Mouse (Mus musculus) intestine, embryonic 16.5 days (tissue): ENCODE results near the gene Lrrc73. TPM values are rescaled to one million over a fixed set of nuclear protein-coding genes. Genes with fewer than 3 reads are reported as not detected.

ENCODE experiments used
- ATAC-seq: fragments of 200-750 bp; cut with Nextera tagmentation; 2 replicates; pipeline ENCODE4 v1.8.0; 2017; ENCODE audit warnings: moderate TSS enrichment, moderate library complexity
- H3K27ac ChIP-seq: fragments of 300-500 bp; sonication (generic); 2 replicates; pipeline ENCODE4 v1.5.1; 2014; ENCODE audit warnings: mild to moderate bottlenecking, low read length
- H3K27me3 ChIP-seq: fragments of 300-500 bp; sonication (generic); replicated peaks from 2 replicates; pipeline ENCODE4 v1.6.1; 2014; ENCODE audit warnings: low read length, control low read depth, mixed read lengths; ENCODE audit not compliant: control insufficient read depth, insufficient read depth
- H3K36me3 ChIP-seq: fragments of 300-500 bp; sonication (generic); 2 replicates; pipeline ENCODE4 v1.6.1; 2014; ENCODE audit warnings: low read length, control low read depth; ENCODE audit not compliant: control insufficient read depth, insufficient read depth
- H3K4me1 ChIP-seq: fragments of 300-500 bp; sonication (generic); 2 replicates; pipeline ENCODE4 v1.6.1; 2014; ENCODE audit warnings: low read length, control low read depth, mixed read lengths; ENCODE audit not compliant: control insufficient read depth, insufficient read depth
- H3K4me2 ChIP-seq: fragments of 300-500 bp; sonication (generic); 2 replicates; pipeline ENCODE4 v1.6.1; 2014; ENCODE audit warnings: low read depth, low read length, control low read depth
- H3K4me3 ChIP-seq: fragments of 300-500 bp; sonication (generic); 2 replicates; pipeline ENCODE4 v1.5.1; 2014; ENCODE audit warnings: mild to moderate bottlenecking, low read length
- H3K9ac ChIP-seq: fragments of 300-500 bp; sonication (generic); 2 replicates; pipeline ENCODE4 v1.6.1; 2014; ENCODE audit warnings: low read depth, low read length
- H3K9me3 ChIP-seq: fragments of 300-500 bp; sonication (generic); 2 replicates; pipeline ENCODE4 v1.6.1; 2016; ENCODE audit warnings: low read length, control low read depth; ENCODE audit not compliant: control insufficient read depth
- WGBS: fragments of 180-500 bp; shearing (Covaris S2); extraction: QIAGEN DNeasy Blood & Tissue Kit; methylation state at CpG from one replicate; pipeline ENCODE4 v1.1.7; 2014; 5-methylcytosine and 5-hydroxymethylcytosine counted together
- polyA plus RNA-seq: library from polyadenylated mRNA; unstranded; fragments of >200 nt; fragmentation: Nextera tagmentation; extraction: Ambion mirVana; gene quantifications from 2 replicates; pipeline ENCODE4 v1.2.1, GENCODE M21; 2015

Lrrc73 gene
- polyA plus RNA-seq, 1 experiment from 2014 or later = 0.75 TPM

DNA sequence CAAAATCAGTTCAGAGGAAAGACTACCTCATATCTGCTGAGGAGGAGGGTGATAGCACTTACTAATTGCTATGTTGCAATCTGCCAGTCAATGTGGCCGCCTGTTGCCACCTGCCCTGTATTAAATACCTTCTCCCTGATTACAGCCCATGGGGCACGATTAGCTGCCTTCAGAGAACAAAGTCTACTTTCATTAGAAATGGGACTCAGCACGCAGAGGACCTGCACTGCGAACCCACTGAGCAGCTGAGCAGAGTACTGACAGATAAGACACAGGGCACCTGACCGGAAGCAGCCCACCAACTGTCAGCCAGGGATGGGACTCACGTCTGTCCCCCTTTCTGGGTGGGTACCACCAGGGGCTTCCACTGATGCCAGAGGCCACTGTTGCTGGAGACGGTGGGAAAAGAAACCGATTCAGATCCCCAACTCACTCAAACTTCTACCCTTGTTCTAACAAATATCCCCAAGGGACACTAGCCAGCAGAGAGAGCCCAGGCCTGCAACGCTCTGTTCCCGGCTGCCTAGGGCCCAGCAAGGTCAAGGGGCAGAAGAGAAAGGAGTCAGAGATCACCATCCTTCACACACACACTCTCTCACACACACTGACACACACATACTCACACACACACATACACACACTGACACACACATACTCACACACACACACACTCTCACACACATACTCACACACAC, 14.8 kb downstream of the Lrrc73 start:
- Histone ChIP-seq H3K27ac (peak overlapping the region; percentile 80), H3K4me2 (no peak overlapping the region), H3K4me1 (peaks cover 44% of the 10 kb centered on the region), H3K27me3 (no peaks in the 10 kb centered on the region), H3K9me3 (no peaks in the 10 kb centered on the region), H3K36me3 (peaks cover 19% of the 10 kb centered on the region), H3K9ac (no peak overlapping the region), H3K4me3 (no peak overlapping the region)
- peak; percentile 81 for ATAC-seq
- WGBS = 60% methylated on average over 10 of the region's 10 CpGs

DNA sequence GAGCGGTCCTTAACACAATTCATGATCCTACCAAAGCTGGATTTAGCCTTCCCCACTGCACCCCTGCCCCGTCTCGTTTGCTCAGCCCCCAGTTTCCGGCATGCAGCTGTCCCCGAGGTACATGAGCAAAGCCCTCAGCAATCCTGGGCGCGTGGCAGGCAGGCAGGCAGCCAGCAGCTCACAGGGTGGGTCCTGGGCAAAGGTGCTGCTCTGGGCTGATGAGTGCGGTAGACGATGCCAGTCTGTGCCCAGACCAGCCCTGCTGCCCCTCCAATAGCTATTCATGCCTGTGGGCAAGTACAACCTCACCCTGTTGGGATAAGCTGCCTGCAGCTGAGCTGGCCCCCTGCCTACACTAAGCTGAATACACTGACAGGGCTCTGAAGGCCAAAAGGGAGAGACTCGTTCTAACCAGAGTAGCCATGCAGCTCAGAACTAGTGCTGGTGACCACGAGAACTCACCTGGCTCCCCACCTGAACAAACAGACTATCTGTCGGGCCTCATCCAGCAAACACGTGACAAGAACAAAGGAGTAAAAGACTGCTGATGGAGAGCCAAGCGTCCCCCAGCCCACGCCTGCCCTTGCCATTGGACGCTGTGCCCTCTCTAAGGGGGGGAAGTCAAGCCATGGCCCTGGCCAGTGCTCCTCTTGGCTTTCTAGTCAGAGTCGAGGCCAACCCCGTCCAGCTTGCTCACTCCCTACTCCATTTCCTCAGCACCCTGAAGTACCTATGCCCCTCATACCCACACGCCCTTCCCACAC, 16.6 kb downstream of the Lrrc73 start:
- H3K27ac ChIP-seq = peak overlapping the region; percentile 14; the same call in 1 of the 2 replicates
- H3K9me3 ChIP-seq = no peaks in the 10 kb centered on the region
- peak overlapping the region; percentile 51 for H3K9ac ChIP-seq
- H3K4me1 ChIP-seq = peaks cover 44% of the 10 kb centered on the region
- no peak for ATAC-seq
- peaks cover 11% of the 10 kb centered on the region; the same call in 1 of the 2 replicates for H3K36me3 ChIP-seq
- peak overlapping the region; percentile 23; the same call in 1 of the 2 replicates for H3K4me2 ChIP-seq
- H3K4me3 ChIP-seq = peak overlapping the region; percentile 5; the same call in 1 of the 2 replicates
- WGBS = 74% methylated on average over 19 of the region's 19 CpGs
- H3K27me3 ChIP-seq = no peaks in the 10 kb centered on the region

DNA sequence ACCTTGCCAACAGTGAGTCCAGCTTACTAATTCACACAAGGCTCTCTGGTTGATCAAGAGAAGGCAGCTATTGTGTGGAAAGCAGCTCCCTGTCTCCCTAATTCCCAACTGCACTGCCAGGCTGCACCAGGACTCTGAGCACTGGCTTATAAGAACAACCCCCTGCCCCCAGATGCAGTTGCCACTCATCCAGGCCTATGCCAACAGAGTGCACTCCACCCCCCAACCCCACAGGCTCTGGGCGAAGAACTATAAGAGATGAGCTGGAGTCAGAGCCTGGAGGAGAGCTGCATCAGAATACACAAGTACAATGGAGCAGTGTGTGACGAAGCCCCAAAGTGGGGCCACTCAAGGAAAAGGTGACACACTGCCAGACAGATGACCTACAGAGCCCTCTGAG, 18.7 kb downstream of the Lrrc73 start:
- 90% methylated on average over 2 of the region's 2 CpGs for WGBS
- peaks cover 30% of the 10 kb centered on the region for H3K4me1 ChIP-seq
- no peak overlapping the region for H3K4me3 ChIP-seq
- H3K27ac ChIP-seq = no peak overlapping the region
- H3K36me3 ChIP-seq = peaks cover 13% of the 10 kb centered on the region; the same call in 1 of the 2 replicates
- ATAC-seq = no peak
- no peaks in the 10 kb centered on the region for H3K27me3 ChIP-seq
- no peaks in the 10 kb centered on the region for H3K9me3 ChIP-seq
- H3K9ac ChIP-seq = no peak overlapping the region
- H3K4me2 ChIP-seq = no peak overlapping the region

DNA sequence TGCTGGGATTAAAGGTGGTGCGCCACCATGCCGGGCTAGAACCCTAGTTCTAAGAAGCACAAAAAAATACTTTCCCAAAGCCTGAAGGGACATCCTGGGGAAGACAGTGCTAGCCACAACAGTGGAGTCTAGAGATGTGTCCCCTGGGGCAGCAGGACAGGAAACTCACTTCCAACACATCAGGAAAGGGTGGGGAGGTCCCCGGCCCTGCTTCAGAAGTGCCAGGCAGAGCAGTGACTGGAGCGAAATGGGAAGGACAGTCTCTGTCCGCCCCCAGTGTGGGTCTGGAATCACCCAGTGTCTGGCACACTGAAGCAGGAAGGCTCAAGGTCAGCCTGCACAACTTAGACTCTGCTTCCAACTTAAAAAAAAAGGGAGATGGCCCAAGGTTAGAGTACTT, 19.3 kb downstream of the Lrrc73 start:
- Histone ChIP-seq H3K27me3 (no peaks in the 10 kb centered on the region), H3K4me3 (no peak overlapping the region), H3K27ac (no peak overlapping the region), H3K36me3 (peaks cover 13% of the 10 kb centered on the region; the same call in 1 of the 2 replicates), H3K9ac (no peak overlapping the region), H3K4me2 (no peak overlapping the region), H3K9me3 (no peaks in the 10 kb centered on the region), H3K4me1 (peaks cover 24% of the 10 kb centered on the region)
- 89% methylated on average over 5 of the region's 5 CpGs for WGBS
- no peak for ATAC-seq

DNA sequence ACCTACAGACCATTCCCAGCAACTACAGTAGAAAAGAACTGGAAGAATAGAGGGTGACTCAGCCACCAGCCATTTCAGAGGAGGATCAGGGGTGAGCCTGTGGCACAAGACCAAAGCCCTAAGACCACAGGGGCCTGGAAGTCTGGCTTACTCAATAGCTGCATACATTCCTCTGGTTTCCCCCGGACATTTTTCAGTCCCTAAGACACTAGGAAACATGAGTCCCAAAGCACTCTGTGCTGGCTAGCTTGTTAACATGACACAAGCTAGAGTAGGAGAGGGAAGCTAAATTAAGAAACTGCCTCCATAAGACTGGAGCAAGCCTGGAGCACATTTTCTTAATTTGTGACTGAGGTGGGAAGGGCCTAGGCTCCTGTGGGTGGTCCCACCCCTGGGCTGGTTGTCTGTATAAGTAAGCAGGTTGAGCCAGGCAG, 20.5 kb downstream of the Lrrc73 start:
- 64% methylated on average over 1 of the region's 1 CpGs for WGBS
- ATAC-seq = no peak
- Histone ChIP-seq H3K27ac (no peak overlapping the region), H3K4me1 (peaks cover 19% of the 10 kb centered on the region), H3K9ac (no peak overlapping the region), H3K4me3 (no peak overlapping the region), H3K4me2 (no peak overlapping the region), H3K36me3 (peaks cover 13% of the 10 kb centered on the region; the same call in 1 of the 2 replicates), H3K27me3 (no peaks in the 10 kb centered on the region), H3K9me3 (no peaks in the 10 kb centered on the region)

DNA sequence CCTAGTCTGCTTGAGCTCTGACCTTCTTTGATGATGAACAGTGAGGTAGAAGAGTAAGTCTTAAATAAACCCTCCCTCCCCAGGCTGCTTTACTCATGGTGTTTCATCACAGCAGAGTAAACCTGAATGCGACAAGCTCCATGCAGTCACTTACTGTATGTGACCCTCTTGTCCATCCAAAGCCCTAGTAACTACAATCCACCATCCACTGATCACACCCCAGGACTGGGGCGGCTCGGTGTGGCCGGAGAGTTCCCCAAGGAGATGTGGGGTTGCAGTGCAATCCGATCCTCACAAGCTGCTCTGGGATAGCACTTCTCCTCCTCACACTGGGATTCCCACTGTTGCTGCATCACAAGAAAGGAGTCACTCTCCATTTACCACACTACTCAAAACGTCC, 21.1 kb downstream of the Lrrc73 start:
- Histone ChIP-seq H3K4me3 (no peak overlapping the region), H3K9ac (no peak overlapping the region), H3K27ac (no peak overlapping the region), H3K9me3 (no peaks in the 10 kb centered on the region), H3K4me1 (peaks cover 18% of the 10 kb centered on the region), H3K4me2 (no peak overlapping the region), H3K27me3 (no peaks in the 10 kb centered on the region), H3K36me3 (peaks cover 13% of the 10 kb centered on the region; the same call in 1 of the 2 replicates)
- ATAC-seq = no peak
- WGBS = 77% methylated on average over 6 of the region's 6 CpGs

DNA sequence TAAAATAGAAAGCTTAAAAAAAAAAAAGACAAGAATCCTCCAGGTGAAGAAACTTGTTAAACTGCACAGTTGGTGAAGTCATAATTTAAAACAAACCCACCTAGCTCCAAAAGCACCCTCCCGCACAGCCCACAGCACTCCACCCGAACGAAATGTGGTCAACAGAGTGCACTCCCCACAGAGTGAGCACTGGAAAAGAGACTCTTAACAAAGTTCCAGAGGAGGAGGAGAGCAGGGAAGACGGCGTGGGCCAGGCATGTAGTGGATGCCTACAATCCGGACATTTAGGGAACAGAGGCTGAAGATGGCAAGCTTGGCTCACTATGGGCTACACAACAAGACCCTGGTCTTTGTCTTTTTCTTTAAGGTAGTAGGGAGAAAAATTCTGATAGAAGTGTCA, 21.7 kb downstream of the Lrrc73 start:
- H3K4me3 ChIP-seq = no peak overlapping the region
- 90% methylated on average over 6 of the region's 6 CpGs for WGBS
- H3K9me3 ChIP-seq = no peaks in the 10 kb centered on the region
- H3K4me2 ChIP-seq = no peak overlapping the region
- peaks cover 12% of the 10 kb centered on the region for H3K4me1 ChIP-seq
- H3K36me3 ChIP-seq = peaks cover 7% of the 10 kb centered on the region; the same call in 1 of the 2 replicates
- no peak overlapping the region for H3K27ac ChIP-seq
- H3K27me3 ChIP-seq = no peaks in the 10 kb centered on the region
- ATAC-seq = no peak
- no peak overlapping the region for H3K9ac ChIP-seq

DNA sequence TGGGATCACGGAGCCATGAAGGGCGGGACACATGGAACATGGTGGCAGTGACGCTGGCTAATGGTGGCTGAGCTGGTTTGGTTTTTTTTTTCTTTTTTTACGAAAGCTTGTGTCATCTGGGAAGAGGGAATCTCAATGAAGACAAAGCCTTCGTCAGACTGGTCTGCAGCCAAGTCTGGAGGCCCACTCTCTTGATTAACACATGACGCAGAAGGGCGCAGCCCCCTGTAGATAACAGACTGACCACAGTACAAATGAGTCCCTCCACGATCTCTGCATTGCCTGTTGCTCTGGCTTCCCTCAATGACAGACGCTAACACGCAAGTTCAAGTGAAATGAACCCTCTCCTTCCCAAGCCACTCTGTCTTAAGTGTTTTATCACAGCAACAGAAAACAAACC, 22.2 kb downstream of the Lrrc73 start:
- Histone ChIP-seq H3K4me3 (no peak overlapping the region), H3K9me3 (no peaks in the 10 kb centered on the region), H3K27me3 (no peaks in the 10 kb centered on the region), H3K9ac (no peak overlapping the region), H3K4me2 (no peak overlapping the region), H3K27ac (no peak overlapping the region), H3K36me3 (peaks cover 6% of the 10 kb centered on the region; the same call in 1 of the 2 replicates), H3K4me1 (peaks cover 8% of the 10 kb centered on the region)
- ATAC-seq = no peak
- WGBS = 89% methylated on average over 10 of the region's 10 CpGs

DNA sequence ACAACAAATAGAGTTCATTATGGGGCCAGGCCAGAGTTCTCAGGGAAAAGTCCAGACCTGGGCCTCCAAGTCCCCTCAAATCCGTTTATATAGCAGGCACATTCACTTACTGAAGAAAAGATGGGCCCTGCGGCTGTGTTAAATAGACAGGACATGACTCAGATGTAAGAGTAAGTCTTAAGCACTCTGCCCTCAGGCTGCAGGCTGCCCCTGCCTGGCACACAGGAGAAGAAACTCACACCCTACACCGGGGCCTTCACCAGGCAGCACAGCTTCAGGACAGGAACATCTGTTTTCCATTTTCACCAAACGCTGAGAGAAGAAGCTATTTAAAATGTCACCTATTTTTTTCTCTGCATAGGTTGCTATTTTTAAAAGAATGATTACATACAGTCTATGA, 24.3 kb downstream of the Lrrc73 start:
- no peaks in the 10 kb centered on the region for H3K9me3 ChIP-seq
- WGBS = 70% methylated on average over 4 of the region's 4 CpGs
- no peak for ATAC-seq
- peaks cover 2% of the 10 kb centered on the region; the same call in 1 of the 2 replicates for H3K36me3 ChIP-seq
- H3K4me2 ChIP-seq = no peak overlapping the region
- no peak overlapping the region for H3K4me3 ChIP-seq
- H3K27ac ChIP-seq = no peak overlapping the region
- H3K9ac ChIP-seq = no peak overlapping the region
- no peaks in the 10 kb centered on the region for H3K27me3 ChIP-seq
- peaks cover 13% of the 10 kb centered on the region for H3K4me1 ChIP-seq
